Mouse (Mus musculus) kidney, adult 2 months (tissue): ENCODE data around the gene Prkar2b.

Experiments used
- CTCF ChIP-seq: fragments of 200-500 bp; conservative IDR thresholded peaks from 2 replicates; pipeline ENCODE4 v1.5.1; 2011; ENCODE audit warnings: low read depth, mild to moderate bottlenecking, control low read depth, low read length, moderate library complexity, mixed read lengths; ENCODE audit not compliant: insufficient read depth, insufficient read length
- POLR2A ChIP-seq: fragments of 200-500 bp; IDR thresholded peaks from one replicate; pipeline ENCODE4 v1.6.1; 2011; ENCODE audit warnings: low read depth, low read length, control low read depth

DNA sequence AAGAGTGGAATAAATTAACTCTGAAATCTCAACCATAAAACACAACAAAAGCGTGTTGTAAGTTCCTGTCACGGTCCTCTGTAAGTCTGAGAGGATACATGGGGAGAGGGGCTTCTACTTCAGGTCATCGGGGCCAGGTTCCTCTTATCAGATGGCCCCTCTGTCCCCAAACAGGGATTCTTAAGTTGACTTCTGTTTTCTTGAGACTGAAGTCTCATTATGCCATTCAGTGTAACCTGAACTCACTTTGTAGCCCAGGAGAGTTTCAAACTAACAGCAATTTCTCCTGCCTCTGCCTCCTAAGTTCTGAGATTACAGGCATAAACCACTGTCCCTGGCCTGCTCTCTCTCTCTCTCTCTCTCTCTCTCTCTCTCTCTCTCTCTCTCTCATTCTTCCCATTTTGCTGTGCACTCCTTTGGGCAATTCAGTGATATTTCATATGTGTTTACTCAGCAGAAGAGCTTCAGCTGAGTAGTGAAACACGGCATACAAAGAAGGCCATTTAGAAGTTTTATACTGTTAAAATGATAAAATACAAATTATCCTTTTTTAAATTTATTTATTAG lies 43.9 kb upstream of the Prkar2b start:
- TF ChIP-seq CTCF (no peak), POLR2A (no peak)
